Mouse (Mus musculus): Measurements from ENCODE around the gene Olfr1280. TPM values are rescaled to one million over a fixed set of nuclear protein-coding genes. Genes with fewer than 3 reads are reported as not detected.
"Not testable (repeated sequence)": the region's sequence is repeated elsewhere in the genome, so short reads cannot be mapped to it uniquely, and the experiment has no call there.

The Olfr1280 gene
- total RNA-seq (2015; ENCODE audit: low replicate concordance): not detected in 2 replicates
- not detected in 2 replicates for total RNA-seq (2017; ENCODE audit: low replicate concordance)

GRCm38 (mm10) chr2:111313717-111314116 is at the start of gene Olfr1280:
TSS of gene Olfr1280 (plus strand) at chr2:111314017.
- no peak for ATAC-seq (replicated peaks; ENCODE audit: low FRiP score, poor library complexity, severe bottlenecking)

GRCm38 (mm10) chr2:111274006-111274405 is 39.8 kb upstream of the Olfr1280 start, which contains the start of gene Olfr1277:
TSS of gene Olfr1277 (minus strand) at chr2:111274106.
- ATAC-seq (replicated peaks; ENCODE audit: low FRiP score, poor library complexity, severe bottlenecking): no peak

DNA sequence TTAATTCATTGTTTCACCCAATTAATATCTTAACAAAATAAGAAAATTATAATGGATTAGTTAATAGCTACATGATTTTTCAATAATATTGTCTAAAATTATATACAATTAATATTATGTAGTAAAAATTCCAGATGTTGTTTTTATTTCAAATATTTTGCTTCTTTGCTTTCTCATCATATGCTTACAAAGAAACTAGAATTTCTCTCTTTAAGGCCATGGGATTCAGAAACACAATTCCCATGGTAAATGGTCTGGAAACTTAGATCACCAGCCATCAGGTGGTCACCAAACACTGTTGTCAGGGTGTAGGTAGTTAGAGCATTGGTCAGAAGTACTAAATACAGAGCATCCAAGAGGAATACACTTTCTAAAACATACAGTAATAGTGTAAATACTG is 24.0 kb upstream of the Olfr1280 start, which contains the start of gene Olfr1278:
Olfr1278 (plus strand) TSS at position 301 of the 400 bp plus-strand sequence.
- ATAC-seq (replicated peaks; ENCODE audit: low FRiP score, poor library complexity, severe bottlenecking): no peak

DNA sequence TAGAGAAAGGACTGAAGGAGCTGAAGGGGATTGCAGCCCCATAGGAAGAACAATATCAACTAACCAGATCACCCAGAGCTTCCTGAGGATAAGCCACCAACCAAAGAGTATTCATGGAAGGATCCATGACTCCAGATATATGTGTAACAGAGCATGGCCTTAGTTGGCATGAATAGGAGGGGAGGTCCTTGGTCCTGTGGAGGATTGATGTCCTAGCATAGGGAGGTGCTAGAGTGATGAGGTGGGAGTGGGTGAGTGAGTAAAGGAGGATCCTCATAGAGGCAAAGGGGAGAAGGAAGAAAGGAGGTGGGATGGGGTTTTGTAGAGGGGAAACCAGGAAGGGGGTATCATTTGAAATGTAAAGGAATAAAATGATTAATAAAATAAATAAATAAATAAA is 15.3 kb upstream of the Olfr1280 start:
- ATAC-seq (replicated peaks; ENCODE audit: low FRiP score, poor library complexity, severe bottlenecking): no peak

- ATAC-seq (replicated peaks; ENCODE audit: low FRiP score, poor library complexity, severe bottlenecking): no peak
Measured at GRCm38 (mm10) chr2:111300374-111300773, 13.4 kb upstream of the Olfr1280 start, which contains the start of gene Olfr1279. TSS of gene Olfr1279 (plus strand) at chr2:111300635.

GRCm38 (mm10) chr2:111326220-111326619 is 12.4 kb downstream of the Olfr1280 start, which contains the start of gene Olfr1281:
TSS of gene Olfr1281 (plus strand) at chr2:111326520.
- no peak for ATAC-seq (replicated peaks; ENCODE audit: low FRiP score, poor library complexity, severe bottlenecking)

- ATAC-seq (replicated peaks; ENCODE audit: low FRiP score, poor library complexity, severe bottlenecking): not testable (repeated sequence)
Measured at GRCm38 (mm10) chr2:111333721-111334120, 19.9 kb downstream of the Olfr1280 start.

GRCm38 (mm10) chr2:111335976-111336375 is 22.2 kb downstream of the Olfr1280 start, which contains the start of gene Olfr1282:
TSS of gene Olfr1282 (minus strand) at chr2:111336076.
- ATAC-seq (replicated peaks; ENCODE audit: low FRiP score, poor library complexity, severe bottlenecking): no peak

GRCm38 (mm10) chr2:111366490-111366889 is 52.7 kb downstream of the Olfr1280 start, which contains the start of gene Olfr1283:
TSS of gene Olfr1283 (plus strand) at chr2:111366790.
- no peak for ATAC-seq (replicated peaks; ENCODE audit: low FRiP score, poor library complexity, severe bottlenecking)

GRCm38 (mm10) chr2:111375222-111375621 is 61.4 kb downstream of the Olfr1280 start, which contains the start of gene Olfr1284:
TSS of gene Olfr1284 (plus strand) at chr2:111375522.
- ATAC-seq (replicated peaks; ENCODE audit: low FRiP score, poor library complexity, severe bottlenecking): no peak

Other genes starting within 250 kb of the Olfr1280 start
- gene Gm13941, start 208.0 kb upstream of the Olfr1280 start, total RNA-seq (2015; ENCODE audit: low replicate concordance): not detected in 2 replicates
- not detected in 2 replicates for gene Gm13941, start 208.0 kb upstream of the Olfr1280 start, total RNA-seq (2017; ENCODE audit: low replicate concordance)
- gene Gm15130, start 161.1 kb upstream of the Olfr1280 start, total RNA-seq (2015; ENCODE audit: low replicate concordance): not detected in 2 replicates
- gene Gm15130, start 161.1 kb upstream of the Olfr1280 start, total RNA-seq (2017; ENCODE audit: low replicate concordance): not detected in 2 replicates
- gene 4930430A15Rik, start 84.4 kb upstream of the Olfr1280 start, total RNA-seq (2015; ENCODE audit: low replicate concordance): not detected in 2 replicates
- gene 4930430A15Rik, start 84.4 kb upstream of the Olfr1280 start, total RNA-seq (2017; ENCODE audit: low replicate concordance): not detected in 2 replicates
- not detected in 2 replicates for gene Olfr1275, start 78.7 kb upstream of the Olfr1280 start, total RNA-seq (2015; ENCODE audit: low replicate concordance)
- not detected in 2 replicates for gene Olfr1275, start 78.7 kb upstream of the Olfr1280 start, total RNA-seq (2017; ENCODE audit: low replicate concordance)
- gene Olfr1276, start 59.5 kb upstream of the Olfr1280 start, total RNA-seq (2015; ENCODE audit: low replicate concordance): not detected in 2 replicates
- gene Olfr1276, start 59.5 kb upstream of the Olfr1280 start, total RNA-seq (2017; ENCODE audit: low replicate concordance): not detected in 2 replicates
- gene Olfr1277, start 39.9 kb upstream of the Olfr1280 start, total RNA-seq (2015; ENCODE audit: low replicate concordance): not detected in 2 replicates
- not detected in 2 replicates for gene Olfr1277, start 39.9 kb upstream of the Olfr1280 start, total RNA-seq (2017; ENCODE audit: low replicate concordance)
- gene Olfr1278, start 23.9 kb upstream of the Olfr1280 start, total RNA-seq (2015; ENCODE audit: low replicate concordance): not detected in 2 replicates
- gene Olfr1278, start 23.9 kb upstream of the Olfr1280 start, total RNA-seq (2017; ENCODE audit: low replicate concordance): 0.14 TPM in 1 of 2 replicates, not detected in the other
- not detected in 2 replicates for gene Olfr1279, start 13.4 kb upstream of the Olfr1280 start, total RNA-seq (2015; ENCODE audit: low replicate concordance)
- gene Olfr1279, start 13.4 kb upstream of the Olfr1280 start, total RNA-seq (2017; ENCODE audit: low replicate concordance): not detected in 2 replicates
- not detected in 2 replicates for gene Olfr1281, start 12.5 kb downstream of the Olfr1280 start, total RNA-seq (2015; ENCODE audit: low replicate concordance)
- gene Olfr1281, start 12.5 kb downstream of the Olfr1280 start, total RNA-seq (2017; ENCODE audit: low replicate concordance): not detected in 2 replicates
- gene Olfr1282, start 22.1 kb downstream of the Olfr1280 start, total RNA-seq (2015; ENCODE audit: low replicate concordance): not detected in 2 replicates
- gene Olfr1282, start 22.1 kb downstream of the Olfr1280 start, total RNA-seq (2017; ENCODE audit: low replicate concordance): not detected in 2 replicates
- not detected in 2 replicates for gene Olfr1283, start 52.8 kb downstream of the Olfr1280 start, total RNA-seq (2015; ENCODE audit: low replicate concordance)
- gene Olfr1283, start 52.8 kb downstream of the Olfr1280 start, total RNA-seq (2017; ENCODE audit: low replicate concordance): not detected in 2 replicates
- gene Olfr1284, start 61.5 kb downstream of the Olfr1280 start, total RNA-seq (2015; ENCODE audit: low replicate concordance): not detected in 2 replicates
- gene Olfr1284, start 61.5 kb downstream of the Olfr1280 start, total RNA-seq (2017; ENCODE audit: low replicate concordance): 1.5 TPM in 1 of 2 replicates, not detected in the other
- not detected in 2 replicates for gene Olfr1286, start 109.1 kb downstream of the Olfr1280 start, total RNA-seq (2015; ENCODE audit: low replicate concordance)
- not detected in 2 replicates for gene Olfr1286, start 109.1 kb downstream of the Olfr1280 start, total RNA-seq (2017; ENCODE audit: low replicate concordance)
- gene Olfr1287, start 135.1 kb downstream of the Olfr1280 start, total RNA-seq (2015; ENCODE audit: low replicate concordance): not detected in 2 replicates
- not detected in 2 replicates for gene Olfr1287, start 135.1 kb downstream of the Olfr1280 start, total RNA-seq (2017; ENCODE audit: low replicate concordance)
- not detected in 2 replicates for gene Olfr1288, start 160.1 kb downstream of the Olfr1280 start, total RNA-seq (2015; ENCODE audit: low replicate concordance)
- gene Olfr1288, start 160.1 kb downstream of the Olfr1280 start, total RNA-seq (2017; ENCODE audit: low replicate concordance): not detected in 2 replicates
- not detected in 2 replicates for gene Olfr1289, start 166.8 kb downstream of the Olfr1280 start, total RNA-seq (2015; ENCODE audit: low replicate concordance)
- gene Olfr1289, start 166.8 kb downstream of the Olfr1280 start, total RNA-seq (2017; ENCODE audit: low replicate concordance): not detected in 2 replicates
- gene Olfr1290, start 179.8 kb downstream of the Olfr1280 start, total RNA-seq (2015; ENCODE audit: low replicate concordance): not detected in 2 replicates
- not detected in 2 replicates for gene Olfr1290, start 179.8 kb downstream of the Olfr1280 start, total RNA-seq (2017; ENCODE audit: low replicate concordance)
- not detected in 2 replicates for gene Olfr1291-ps1, start 183.2 kb downstream of the Olfr1280 start, total RNA-seq (2015; ENCODE audit: low replicate concordance)
- gene Olfr1291-ps1, start 183.2 kb downstream of the Olfr1280 start, total RNA-seq (2017; ENCODE audit: low replicate concordance): not detected in 2 replicates
- not detected in 2 replicates for gene Olfr1293-ps, start 211.2 kb downstream of the Olfr1280 start, total RNA-seq (2015; ENCODE audit: low replicate concordance)
- gene Olfr1293-ps, start 211.2 kb downstream of the Olfr1280 start, total RNA-seq (2017; ENCODE audit: low replicate concordance): not detected in 2 replicates
- gene Olfr1294, start 226.3 kb downstream of the Olfr1280 start, total RNA-seq (2015; ENCODE audit: low replicate concordance): not detected in 2 replicates
- gene Olfr1294, start 226.3 kb downstream of the Olfr1280 start, total RNA-seq (2017; ENCODE audit: low replicate concordance): not detected in 2 replicates